Mouse (Mus musculus) frontal cortex, adult 2 months (tissue): Measurements from ENCODE around the gene Epop. TPM values are rescaled to one million over a fixed set of nuclear protein-coding genes. Genes with fewer than 3 reads are reported as not detected.
A peak's percentile ranks its signal among the peaks of the same experiment; 100 is the strongest.

Experiments used
- DNase-seq, 2 experiments: peaks; one replicate each; pipeline ENCODE4 v3.0.0; 2022; ENCODE audit warnings: low spot score in 1 of 2; ENCODE audit errors: extremely low spot score in 1 of 2
- polyA plus RNA-seq: library from polyadenylated mRNA; depleted of rRNA; stranded (reverse); fragments of >200 nt; gene quantifications from 2 replicates; pipeline ENCODE4 v1.2.3, GENCODE M21; 2012; rRNA removed

The Epop gene
- polyA plus RNA-seq, 1 experiment = 49.4 TPM

- DNase-seq = no peak
Measured at GRCm38 (mm10) chr11:97597945-97598691, 31.4 kb downstream of the Epop start.

GRCm38 (mm10) chr11:97594136-97594535 is 35.4 kb downstream of the Epop start:
- no peak for DNase-seq

GRCm38 (mm10) chr11:97591910-97592309 is 37.6 kb downstream of the Epop start:
- no peak for DNase-seq

- peak in 1 of 2 experiments; percentile 76 for DNase-seq
Measured at GRCm38 (mm10) chr11:97590227-97590960, 39.1 kb downstream of the Epop start.

- DNase-seq = peak in 1 of 2 experiments; percentile 79
Measured at GRCm38 (mm10) chr11:97589216-97589615, 40.3 kb downstream of the Epop start.

- no peak for DNase-seq
Measured at GRCm38 (mm10) chr11:97585932-97586331, 43.6 kb downstream of the Epop start.

GRCm38 (mm10) chr11:97584476-97584875 is 45.0 kb downstream of the Epop start:
- no peak for DNase-seq

- DNase-seq = no peak
Measured at GRCm38 (mm10) chr11:97579088-97579857, 50.2 kb downstream of the Epop start.

GRCm38 (mm10) chr11:97578286-97578685 is 51.2 kb downstream of the Epop start:
- no peak for DNase-seq

Other genes starting within 250 kb of the Epop start
- 53.4 and 64.2 TPM in 2 replicates for gene Arhgap23, start 214.2 kb downstream of the Epop start, polyA plus RNA-seq
- 0.13 and 0.24 TPM in 2 replicates for gene 4933428G20Rik, start 129.4 kb downstream of the Epop start, polyA plus RNA-seq
- 117 and 123 TPM in 2 replicates for gene Srcin1, start 53.5 kb downstream of the Epop start, polyA plus RNA-seq
- 74.9 and 84.0 TPM in 2 replicates for gene Mllt6, start 33.7 kb upstream of the Epop start, polyA plus RNA-seq
- gene Cisd3, start 56.1 kb upstream of the Epop start, polyA plus RNA-seq = 51.9 and 54.8 TPM in 2 replicates
- gene Pcgf2, start 70.8 kb upstream of the Epop start, polyA plus RNA-seq = 74.6 and 83.8 TPM in 2 replicates
- 241 and 243 TPM in 2 replicates for gene Psmb3, start 73.7 kb upstream of the Epop start, polyA plus RNA-seq
- 60.9 and 63.3 TPM in 2 replicates for gene Pip4k2b, start 115.0 kb upstream of the Epop start, polyA plus RNA-seq
- gene Cwc25, start 136.9 kb upstream of the Epop start, polyA plus RNA-seq = 18.0 and 19.0 TPM in 2 replicates
- 0.34 and 0.78 TPM in 2 replicates for gene 1700001P01Rik, start 146.2 kb upstream of the Epop start, polyA plus RNA-seq
- 342 and 345 TPM in 2 replicates for gene Rpl23, start 152.7 kb upstream of the Epop start, polyA plus RNA-seq
- gene Lasp1, start 169.3 kb upstream of the Epop start, polyA plus RNA-seq = 108 and 111 TPM in 2 replicates
- 102 and 104 TPM in 2 replicates for gene B230217C12Rik, start 211.1 kb upstream of the Epop start, polyA plus RNA-seq